Mouse (Mus musculus) adrenal gland, postnatal 4 days (tissue): ENCODE results near the gene Cx3cl1. TPM values are rescaled to one million over a fixed set of nuclear protein-coding genes. Genes with fewer than 3 reads are reported as not detected.

Experiments
- DNase-seq, 2 experiments: peaks; one replicate each; pipeline ENCODE4 v3.0.0; 2021 to 2022; ENCODE audit warnings: low spot score in 2 of 2, mixed read lengths in 2 of 2
- total RNA-seq, 2 experiments: library from RNA; stranded (reverse); gene quantifications; 2 replicates each; pipeline ENCODE4 v1.2.3; 2021

The Cx3cl1 gene
- total RNA-seq, 2 experiments from 2014 or later = 18.8 to 21.1 TPM

DNA sequence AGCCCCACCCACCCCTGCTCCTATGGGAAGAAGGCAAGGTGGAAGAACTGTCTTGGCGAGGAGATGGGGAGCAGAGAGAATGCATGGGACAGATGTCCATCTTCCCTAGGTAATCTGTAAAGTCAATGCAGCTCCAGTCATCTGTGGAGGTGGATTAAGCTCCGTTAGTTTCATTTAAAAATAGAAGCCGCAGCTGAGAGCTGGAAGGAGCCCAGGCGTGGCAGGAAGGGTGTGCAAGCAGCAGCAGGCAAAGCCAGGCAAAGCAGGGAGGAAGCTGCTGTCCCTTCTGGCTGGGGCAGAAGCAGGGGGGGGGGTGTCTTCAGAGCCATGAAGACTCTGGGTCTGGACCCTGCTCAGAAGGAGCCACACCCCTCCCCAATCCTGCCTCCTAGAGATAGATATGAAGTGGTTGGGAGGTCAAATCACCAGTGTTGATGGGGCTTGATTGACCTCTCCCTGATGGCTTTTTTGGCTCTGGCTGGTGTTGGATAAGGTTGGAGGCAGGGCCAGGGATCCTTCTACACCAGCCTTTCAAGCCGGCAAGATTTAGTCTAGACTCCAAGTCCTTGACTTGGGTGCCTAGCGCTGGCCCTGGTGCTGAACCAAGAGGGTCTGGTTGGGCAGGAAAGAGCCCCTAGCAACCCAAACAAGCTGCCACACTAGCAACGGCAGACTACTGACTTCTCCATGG, 28.6 kb downstream of the Cx3cl1 start:
- DNase-seq = no peak

DNA sequence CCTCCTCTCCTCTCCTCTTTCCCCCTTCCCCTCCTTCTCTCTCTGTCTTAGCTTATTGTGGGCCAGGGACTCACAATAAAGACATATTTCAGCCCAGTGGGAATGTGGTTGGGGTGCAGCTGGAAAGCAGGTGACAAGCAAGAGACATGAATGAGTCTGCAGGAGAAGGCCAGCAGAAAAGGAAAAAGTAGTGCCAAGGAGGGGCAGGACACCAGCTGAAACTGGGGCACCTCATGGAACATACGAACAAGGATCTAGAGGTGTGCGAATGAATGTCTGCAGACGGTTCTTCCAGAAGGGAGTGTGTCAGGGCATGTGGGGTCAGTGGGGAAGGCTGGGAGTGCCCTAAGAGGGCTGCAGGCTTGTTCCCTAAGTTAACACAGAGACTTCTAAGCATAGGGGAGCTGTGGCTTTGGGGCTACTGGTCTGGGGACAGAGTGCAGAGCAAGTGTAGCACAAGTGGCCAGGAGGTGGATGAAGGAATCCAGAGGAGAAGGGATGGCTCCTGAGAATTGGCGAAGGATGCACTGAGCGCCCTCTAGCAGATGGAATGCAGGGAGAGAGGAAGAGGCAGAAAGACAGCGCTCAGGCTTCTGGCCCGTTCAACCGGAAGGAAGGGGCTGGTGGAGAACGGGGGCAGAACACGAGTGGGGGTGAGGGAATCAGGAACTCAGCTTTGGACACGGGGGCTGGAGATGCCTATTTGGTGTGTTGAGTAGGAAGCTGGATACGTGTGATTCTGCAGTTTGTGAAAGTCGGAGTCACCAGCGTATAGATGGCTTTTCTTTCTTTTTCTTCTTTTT, 29.7 kb downstream of the Cx3cl1 start:
- no peak for DNase-seq

DNA sequence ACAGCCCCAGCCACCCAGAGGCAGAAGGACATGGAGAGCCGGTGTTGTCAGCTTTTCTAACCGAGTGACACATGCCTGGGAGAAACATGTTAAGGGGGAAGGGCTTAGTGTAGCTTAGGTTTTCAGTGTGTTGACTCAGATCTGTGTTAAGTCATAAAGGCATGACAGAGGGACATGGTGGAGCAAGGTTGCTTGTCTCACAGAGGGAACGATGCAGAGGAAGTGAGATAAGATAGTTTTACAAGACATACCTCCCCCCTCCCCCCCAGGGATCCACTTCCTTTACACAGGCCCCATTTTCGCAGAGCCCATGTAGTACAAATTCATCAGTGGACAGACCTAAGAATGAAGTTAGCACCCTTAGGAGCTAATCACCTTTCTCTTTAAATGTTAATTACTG, 30.6 kb downstream of the Cx3cl1 start:
- DNase-seq = no peak

DNA sequence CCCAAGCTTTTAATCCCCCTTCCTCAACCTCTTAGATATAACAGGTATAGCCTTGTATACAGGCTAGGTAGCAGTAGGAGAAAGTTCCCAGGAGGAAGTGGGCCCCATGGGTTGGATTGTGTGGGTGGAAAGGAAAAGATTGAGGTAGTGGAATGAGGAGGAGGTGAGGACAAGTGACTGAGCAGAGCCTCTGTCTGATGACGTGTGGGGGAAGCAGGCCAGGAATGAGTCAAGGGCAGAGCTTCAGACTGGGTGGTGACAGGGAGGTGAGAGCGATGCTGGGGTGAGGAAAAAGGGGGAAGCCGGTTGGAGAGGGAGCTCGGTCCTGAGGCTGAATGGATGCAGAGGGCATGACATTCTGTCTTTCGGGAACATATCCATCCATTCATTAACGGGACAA, 31.7 kb downstream of the Cx3cl1 start:
- DNase-seq = no peak

DNA sequence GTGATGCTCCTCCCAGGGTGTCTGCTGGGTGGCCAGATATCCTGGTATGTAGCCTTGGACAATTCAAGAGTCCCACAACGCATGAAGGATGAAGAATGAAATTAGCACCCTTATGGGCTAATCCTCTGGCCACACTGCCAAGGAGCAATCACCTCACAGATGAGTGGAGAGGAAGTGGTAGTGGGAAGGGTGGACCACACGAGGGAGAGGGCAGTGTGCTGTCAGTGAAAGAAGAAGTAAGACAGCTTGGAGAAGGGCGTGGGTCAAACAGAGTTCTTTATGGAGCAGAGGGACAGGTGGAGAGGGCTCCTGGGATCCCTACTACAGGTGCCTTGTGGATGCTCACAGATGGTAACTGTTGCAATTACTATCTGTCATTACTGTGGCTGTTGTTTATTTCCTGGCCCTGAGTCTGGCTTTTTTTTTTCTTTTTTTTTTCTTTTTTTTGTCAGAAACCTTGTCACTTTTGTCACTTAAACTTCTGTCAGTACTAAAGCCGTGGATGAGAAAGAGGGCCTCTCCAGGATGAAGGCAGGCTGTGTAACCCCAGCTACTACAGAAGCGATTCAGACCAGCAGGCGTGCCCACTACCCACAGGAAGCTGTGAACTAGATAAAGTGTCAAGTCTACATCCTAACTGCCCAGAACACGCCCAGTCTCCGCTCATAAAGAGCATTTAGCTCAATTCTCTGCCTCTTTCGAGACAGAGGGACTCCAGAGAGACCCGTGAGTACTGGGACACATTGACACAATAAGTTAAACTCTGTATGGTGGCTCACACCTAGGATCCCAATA, 32.9 kb downstream of the Cx3cl1 start:
- DNase-seq = no peak

DNA sequence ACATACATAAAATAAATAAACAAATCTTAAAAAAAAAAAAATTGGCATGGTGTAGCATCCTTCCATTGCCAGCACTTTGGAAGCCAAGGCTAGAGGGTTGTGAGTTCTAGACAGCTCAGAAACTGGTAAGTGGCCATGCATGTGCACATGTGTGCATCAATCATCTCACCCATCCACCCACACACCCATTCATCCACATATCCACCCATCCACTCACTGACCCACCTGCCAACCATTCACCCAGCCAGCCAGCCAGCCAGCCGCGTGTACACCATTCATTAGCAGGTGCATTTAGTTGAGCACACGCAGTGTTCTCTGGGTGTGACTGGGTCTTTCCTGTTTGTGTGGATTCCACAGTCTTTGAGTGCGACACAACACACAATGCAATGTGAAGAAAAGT, 34.0 kb downstream of the Cx3cl1 start:
- no peak for DNase-seq

DNA sequence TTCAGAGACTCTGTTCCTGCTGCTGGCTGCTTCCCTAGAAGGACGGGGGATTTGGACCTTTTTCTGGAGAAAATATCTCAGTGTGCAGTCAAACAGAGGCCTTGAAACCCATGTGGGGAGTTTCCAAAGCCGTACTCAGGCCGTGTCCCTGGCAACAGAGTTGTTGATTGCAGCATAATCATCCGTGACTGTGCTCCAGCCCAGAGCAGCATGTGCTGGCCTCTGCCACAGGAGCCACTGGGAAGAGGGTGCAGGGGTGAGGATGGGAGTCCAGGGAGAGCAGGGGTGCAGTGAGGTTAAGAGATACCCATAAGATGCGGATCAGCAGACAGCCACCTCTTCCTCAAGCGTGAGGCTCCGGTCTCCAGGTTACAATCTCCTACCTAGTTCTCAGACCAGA, 35.7 kb downstream of the Cx3cl1 start:
- no peak for DNase-seq

DNA sequence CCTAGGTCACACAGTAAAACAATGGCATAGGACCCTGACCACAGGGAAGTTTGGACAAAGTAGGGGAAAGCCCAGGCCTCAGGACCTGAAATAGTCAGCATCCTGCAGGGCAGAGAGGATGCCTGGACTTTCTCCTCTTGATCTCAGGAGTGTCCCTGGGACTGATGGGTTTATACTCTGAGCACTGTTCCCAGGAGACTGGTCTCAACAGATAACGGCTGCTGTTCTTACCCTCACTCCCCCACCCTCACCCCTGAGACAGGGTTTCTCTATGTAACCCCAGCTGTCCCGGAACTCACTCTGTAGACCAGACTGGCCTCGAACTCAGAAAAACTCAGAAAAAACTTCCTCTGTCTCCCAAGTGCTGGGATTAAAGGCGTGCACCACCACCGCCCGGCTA, 36.6 kb downstream of the Cx3cl1 start:
- DNase-seq = no peak

DNA sequence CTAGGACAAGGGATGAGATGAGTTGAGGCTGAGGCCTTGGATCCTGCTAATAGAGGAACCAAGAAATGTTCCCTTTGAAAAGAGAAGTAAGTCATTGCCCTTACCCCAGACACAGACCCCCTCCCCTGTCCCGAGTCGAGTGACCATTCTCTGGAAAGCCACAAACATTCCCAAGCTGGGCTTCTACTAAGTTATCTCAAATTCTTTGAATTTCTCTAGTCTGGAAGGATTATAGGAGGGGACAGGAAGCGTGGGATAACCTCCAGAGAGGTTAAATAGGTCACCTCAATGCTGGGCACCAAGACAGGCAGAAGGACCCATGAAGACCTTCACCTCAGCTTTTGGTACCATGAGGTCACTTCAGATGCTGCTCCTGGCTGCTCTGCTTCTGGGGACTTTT, 38.3 kb downstream of the Cx3cl1 start, which contains the start of gene Ccl17:
Gene Ccl17 (plus strand): TSS at position 301 of the 400 bp plus-strand sequence.
- no peak for DNase-seq

DNA sequence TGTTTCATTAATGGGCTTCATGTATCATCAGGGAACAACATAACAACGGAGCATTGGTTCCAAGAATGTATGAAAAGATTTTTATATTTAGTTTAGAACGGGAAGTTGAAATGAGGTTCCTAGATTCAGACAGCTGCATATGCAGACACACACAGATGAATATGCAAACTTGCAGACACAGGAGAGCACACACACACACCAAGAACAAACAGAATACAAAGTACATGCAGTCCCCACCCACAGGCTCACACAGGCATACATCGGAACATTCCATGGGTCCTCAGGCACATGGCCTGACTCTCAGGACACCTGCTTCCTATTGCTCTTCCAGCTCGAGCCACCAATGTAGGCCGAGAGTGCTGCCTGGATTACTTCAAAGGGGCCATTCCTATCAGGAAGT, 39.0 kb downstream of the Cx3cl1 start:
- no peak for DNase-seq

DNA sequence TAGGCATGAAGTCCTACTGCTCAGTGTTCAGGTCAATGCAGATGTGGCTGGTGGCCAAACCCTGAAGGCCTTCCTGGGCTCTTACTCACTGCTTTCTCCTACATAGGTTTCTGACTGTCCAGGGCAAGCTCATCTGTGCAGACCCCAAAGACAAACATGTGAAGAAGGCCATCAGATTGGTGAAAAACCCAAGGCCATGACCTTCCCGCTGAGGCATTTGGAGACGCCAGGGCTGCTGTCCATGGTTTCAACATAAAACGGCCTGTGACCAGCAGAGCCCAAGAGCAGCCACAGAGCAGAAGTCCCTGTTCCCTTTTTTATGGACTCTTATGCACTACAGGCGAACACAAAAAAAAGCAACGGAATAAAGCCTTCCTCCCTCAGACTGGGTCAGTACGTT, 39.8 kb downstream of the Cx3cl1 start:
- DNase-seq = no peak

DNA sequence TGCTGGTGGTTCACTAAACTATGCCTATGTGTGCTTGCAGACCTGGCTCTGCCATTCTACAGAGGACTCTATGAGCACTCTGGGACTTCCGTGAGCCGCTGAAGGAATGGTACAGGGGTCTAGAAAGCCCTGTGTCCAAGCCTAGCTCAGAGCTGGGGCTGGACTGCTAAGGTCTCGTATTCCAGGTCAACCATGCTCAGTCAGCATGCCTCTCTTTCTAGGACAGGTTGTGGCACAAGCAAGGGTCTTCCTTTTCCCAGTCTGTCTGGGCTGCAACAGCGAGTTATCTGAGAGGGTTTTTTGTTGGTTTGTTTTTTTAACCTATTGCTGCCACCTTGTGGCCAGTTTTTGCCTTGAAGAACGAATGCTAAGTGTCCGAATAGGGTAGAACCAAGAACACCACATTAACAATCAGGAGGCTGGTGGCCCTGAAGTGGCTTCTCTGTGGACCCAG, 40.9 kb downstream of the Cx3cl1 start:
- DNase-seq = peak; percentile 57 to 76

DNA sequence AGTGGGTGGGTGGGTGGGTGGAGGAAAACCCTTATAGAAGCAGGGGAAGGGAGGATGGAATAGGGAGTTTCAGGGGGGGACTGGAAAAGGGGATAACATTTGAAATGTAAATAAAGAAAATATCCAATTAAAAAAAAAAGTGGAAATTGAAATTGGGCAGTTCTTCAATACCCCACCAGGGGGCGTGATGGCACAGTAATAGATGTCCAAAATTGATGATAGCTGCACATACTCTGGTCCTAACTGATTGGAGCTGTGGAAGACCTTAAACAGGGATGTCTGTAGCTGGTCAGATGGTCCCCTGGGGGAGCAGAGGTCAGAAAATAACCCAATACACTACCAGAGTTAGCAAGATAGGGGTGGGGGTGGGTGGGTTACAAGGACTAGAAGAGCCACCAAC, 42.7 kb downstream of the Cx3cl1 start:
- DNase-seq = no peak

DNA sequence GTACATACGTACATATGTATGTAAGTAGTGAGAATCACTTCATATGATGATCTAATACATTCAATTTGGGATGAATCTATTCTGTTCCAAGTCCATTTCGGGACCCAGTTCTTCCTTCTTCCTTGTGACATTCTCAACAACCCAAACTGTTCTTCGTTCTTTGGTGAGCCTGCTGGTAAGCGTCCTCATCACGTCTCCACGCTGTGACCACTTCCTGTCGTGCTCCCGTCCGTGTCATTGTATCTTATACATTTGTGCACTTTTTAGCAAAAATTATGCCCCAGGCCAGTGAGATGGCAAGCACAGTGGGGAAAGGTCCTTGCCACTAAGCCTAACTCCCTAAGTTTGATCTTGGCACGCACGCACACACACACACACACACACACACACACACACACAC, 46.1 kb downstream of the Cx3cl1 start:
- no peak for DNase-seq

DNA sequence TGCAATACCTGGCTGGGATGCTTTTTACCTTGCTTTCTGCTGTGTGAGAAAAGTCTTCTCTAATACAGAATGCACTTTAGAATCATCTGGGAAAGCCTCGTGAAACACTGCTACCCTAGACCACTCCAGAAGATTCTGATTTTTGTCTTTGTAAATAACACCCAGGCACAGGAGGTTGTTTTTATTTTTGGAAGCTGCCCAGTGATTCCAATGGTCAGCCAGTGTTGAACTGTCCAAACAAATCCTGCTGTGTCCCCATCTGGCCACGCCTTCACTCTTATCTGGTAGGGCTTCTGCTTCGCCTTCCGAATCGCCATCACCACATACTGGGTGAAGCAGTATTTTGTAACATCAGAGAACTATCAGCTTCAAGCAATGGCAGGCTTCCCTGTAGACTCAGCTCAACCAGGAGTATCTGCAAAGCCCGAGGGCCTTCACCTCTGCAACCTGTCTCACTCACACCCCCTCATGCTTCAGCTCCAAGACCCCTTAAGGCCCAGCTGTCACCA, 47.9 kb downstream of the Cx3cl1 start:
- no peak for DNase-seq

DNA sequence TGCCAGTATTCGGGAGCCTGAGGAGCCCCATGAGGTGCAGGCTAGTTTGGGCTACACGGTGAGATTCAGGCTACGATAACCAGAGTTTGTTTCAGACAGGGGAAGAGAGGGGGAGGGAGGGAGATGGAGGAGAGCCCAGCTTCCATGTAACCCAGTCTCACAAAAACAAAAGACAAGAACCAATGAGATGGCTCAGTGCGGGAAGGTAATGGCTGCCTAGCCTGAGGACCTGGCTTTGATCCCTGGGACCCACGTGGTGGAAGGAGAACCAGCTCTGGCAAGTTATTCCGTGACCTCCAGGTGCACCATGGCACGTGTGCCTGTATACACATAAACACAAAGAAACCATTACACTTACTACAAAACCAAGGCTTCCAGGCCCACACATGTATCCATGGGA, 48.7 kb downstream of the Cx3cl1 start:
- no peak for DNase-seq

DNA sequence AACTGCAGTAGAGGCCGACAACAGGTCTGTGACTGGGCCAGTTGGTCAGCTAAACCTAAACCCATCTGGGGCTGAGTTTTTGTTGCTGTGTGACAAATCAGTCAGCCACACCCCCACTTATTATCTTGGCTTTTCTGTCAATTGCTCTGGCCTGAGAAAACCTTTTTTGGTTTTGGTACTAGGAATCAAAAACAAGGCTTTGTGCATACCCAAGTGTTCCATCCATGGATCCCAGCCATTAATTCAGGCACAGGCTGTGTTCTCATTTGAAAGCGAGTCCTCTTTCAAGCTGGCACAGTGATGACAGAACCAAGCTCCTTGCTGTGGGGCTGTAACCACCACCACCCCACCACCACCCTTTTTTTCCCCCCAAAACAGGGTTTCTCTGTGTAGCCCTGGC, 49.6 kb downstream of the Cx3cl1 start:
- no peak for DNase-seq

DNA sequence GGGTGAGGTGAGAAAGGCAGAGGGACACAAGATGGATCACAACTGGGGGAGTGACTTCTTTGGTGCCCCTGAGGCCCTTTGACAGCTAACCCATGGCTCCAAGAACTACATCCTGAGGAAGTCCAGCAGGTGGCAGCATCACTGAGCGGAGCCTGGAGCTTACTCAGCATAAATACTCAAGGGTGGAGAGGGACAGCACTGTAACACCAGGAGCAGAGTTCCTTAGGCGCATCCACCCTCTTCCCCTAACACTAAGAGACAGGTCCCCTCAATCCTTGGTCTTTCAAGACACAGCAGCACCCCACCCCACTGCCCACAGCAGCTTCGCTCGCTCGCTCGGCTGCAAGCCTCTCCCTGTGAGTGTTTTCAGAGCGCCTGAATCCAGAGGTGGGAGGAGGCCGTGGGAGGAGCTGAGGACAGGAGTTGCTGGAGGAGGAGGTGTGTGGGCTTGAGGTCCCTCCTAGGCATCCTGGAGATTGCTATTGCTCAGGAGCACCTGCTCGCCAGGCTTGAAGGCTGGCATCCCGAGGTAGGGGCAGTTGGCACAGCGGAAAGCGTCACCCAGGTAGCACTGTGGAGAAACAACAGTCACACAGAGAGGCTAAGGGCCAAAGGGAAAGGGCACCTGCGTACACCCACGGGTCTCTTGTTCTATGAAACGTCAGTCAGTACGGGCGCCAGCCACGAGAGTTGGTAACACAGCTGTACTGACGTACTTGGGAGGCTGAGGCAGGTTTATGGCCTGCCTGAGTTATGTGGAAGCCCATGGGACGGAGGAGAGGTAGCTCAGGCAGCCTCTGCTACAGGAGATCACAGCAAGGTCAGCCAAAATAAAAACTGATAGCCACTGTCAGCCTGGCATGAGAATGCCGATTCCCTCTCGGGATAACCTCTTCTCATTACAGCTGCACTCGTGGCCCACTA, 51.1 kb downstream of the Cx3cl1 start:
- DNase-seq = peak in 1 of 2 experiments; percentile 46

DNA sequence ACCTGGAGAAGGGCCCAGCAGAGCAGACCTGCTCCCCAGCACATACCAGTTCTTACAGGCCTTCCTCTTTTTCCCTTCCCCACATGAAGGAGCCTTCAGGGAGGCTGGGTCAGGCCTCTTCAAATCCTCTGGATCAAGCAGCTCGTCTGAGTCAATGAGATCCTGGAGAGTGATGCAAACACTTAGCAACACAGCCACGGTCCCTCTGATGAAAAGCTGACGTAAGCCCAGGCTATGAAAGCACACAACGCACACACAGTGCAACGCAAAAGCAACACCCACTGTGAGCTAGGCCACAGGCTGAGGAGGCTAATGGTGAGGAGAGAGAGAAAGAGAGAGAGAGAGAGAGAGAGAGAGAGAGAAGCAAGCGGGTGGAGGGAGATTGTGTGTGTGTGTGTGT, 53.4 kb downstream of the Cx3cl1 start:
- DNase-seq = no peak

DNA sequence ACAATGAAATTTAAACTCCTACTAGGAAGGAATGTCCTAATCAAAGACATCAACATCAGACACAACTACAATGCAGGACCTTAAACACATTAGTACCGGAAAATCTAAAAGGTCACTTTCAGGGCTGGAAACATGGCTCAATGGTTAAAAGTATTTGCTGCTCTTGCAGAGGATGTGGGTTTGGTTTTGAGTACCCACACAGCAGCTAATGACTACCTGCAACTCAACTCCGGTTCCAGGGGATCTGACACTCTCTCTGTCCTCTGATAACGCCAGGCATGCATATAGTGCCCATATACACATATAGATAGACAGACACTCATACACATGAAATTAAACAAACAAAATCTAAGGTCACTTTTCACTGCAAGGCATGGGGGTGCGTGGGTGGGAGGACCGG, 54.4 kb downstream of the Cx3cl1 start:
- DNase-seq = no peak

DNA sequence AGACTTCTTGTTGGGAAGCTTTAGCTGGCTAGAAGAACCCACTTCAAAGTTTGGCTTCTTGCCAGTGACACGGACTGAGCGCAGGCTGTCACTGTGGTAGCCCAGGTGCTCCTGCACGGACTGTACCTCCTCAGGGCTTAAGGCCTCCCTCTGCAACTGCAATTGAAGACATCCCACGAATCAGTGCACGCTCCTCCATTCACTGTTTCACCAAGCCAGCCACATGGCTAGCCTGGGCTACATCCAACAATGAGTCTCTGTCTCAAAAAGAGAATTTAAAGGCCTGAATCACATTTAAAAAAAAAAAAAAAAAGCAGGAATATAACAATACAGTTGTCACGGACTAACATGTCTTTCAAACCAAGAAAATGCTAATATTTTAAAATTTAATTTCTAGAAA, 56.5 kb downstream of the Cx3cl1 start:
- no peak for DNase-seq
